Mouse (Mus musculus) heart, adult 2 months (tissue): ENCODE measurements around the gene Paox. TPM values are rescaled to one million over a fixed set of nuclear protein-coding genes. Genes with fewer than 3 reads are reported as not detected.

Source experiments
- DNase-seq, 2 experiments: peaks; one replicate each; pipeline ENCODE4 v3.0.0; 2021
- H3K27ac ChIP-seq: fragments of 200-600 bp; 2 replicates; pipeline ENCODE4 v1.8.1; 2022
- H3K27me3 ChIP-seq: fragments of 200-500 bp; 2 replicates; pipeline ENCODE4 v1.6.1; 2012; ENCODE audit warnings: mild to moderate bottlenecking, low read length, inconsistent platforms, mixed read lengths; ENCODE audit not compliant: control insufficient read depth, insufficient read depth
- H3K36me3 ChIP-seq: fragments of 200-500 bp; 2 replicates; pipeline ENCODE4 v1.6.1; 2012; ENCODE audit warnings: low read length, inconsistent platforms; ENCODE audit not compliant: control insufficient read depth, insufficient read depth
- H3K4me1 ChIP-seq: fragments of 200-500 bp; 2 replicates; pipeline ENCODE4 v1.6.1; 2011; ENCODE audit warnings: low read length; ENCODE audit not compliant: control insufficient read depth, insufficient read depth
- H3K4me3 ChIP-seq: fragments of 200-600 bp; 2 replicates; pipeline ENCODE4 v1.8.1; 2022
- H3K79me2 ChIP-seq: fragments of 200-500 bp; replicated peaks from 2 replicates; pipeline ENCODE4 v1.6.1; 2012; ENCODE audit warnings: mild to moderate bottlenecking, inconsistent platforms, low read length, moderate library complexity, mixed read lengths; ENCODE audit not compliant: control insufficient read depth, insufficient read depth
- H3K9ac ChIP-seq: fragments of 200-500 bp; 2 replicates; pipeline ENCODE4 v1.6.1; 2012; ENCODE audit warnings: low read depth, mild to moderate bottlenecking, control low read depth, inconsistent platforms, low read length, mixed read lengths
- CTCF ChIP-seq: fragments of 200-600 bp; IDR thresholded peaks from 2 replicates; pipeline ENCODE4 v1.8.1; 2022; ENCODE audit warnings: antibody characterized with exemption, mild to moderate bottlenecking, moderate library complexity
- EP300 ChIP-seq: fragments of 200-500 bp; IDR thresholded peaks from 2 replicates; pipeline ENCODE4 v1.6.1; 2011; ENCODE audit warnings: low read depth, low read length, control low read depth; ENCODE audit not compliant: insufficient read depth
- POLR2A ChIP-seq: fragments of 200-500 bp; IDR thresholded peaks from 2 replicates; pipeline ENCODE4 v1.6.1; 2011; ENCODE audit warnings: mild to moderate bottlenecking, low read depth, low read length, control low read depth; ENCODE audit not compliant: insufficient read depth
- WGBS: fragments of 180-500 bp; shearing (Covaris S2); methylation state at CpG from one replicate; pipeline ENCODE4 v1.1.7; 2018; 5-methylcytosine and 5-hydroxymethylcytosine counted together
- intact Hi-C: fragments of 180-260 bp; cut with DNase I; formaldehyde crosslinking; loops from one replicate; pipeline ENCODE4 v1.15.1; 2025
- polyA plus RNA-seq: library from polyadenylated mRNA; depleted of rRNA; stranded (reverse); fragments of >200 nt; gene quantifications from 2 replicates; pipeline ENCODE4 v1.2.3, GENCODE M21; 2012; rRNA removed
- total RNA-seq, 2 experiments: library from RNA; stranded (reverse); gene quantifications; 2 replicates each; pipeline ENCODE4 v1.2.3; 2021

The Paox gene
- total and polyA plus RNA-seq, 3 experiments: 3.0 to 5.2 (median 3.4) TPM

GRCm38 (mm10) chr7:140169386-140169785 lies 53.8 kb downstream of the Paox start:
- no peaks in the 10 kb centered on the region for H3K4me1 ChIP-seq
- no peak overlapping the region for H3K4me3 ChIP-seq
- H3K79me2 ChIP-seq: no peaks in the 10 kb centered on the region
- 85% methylated on average over 4 of the region's 4 CpGs for WGBS
- intact Hi-C loops: no loop called here
- no peak for TF ChIP-seq POLR2A
- TF ChIP-seq CTCF: no peak
- no peak for TF ChIP-seq EP300
- DNase-seq: no peak
- no peak overlapping the region for H3K27ac ChIP-seq
- no peak overlapping the region for H3K9ac ChIP-seq
- no peaks in the 10 kb centered on the region for H3K36me3 ChIP-seq
- no peaks in the 10 kb centered on the region for H3K27me3 ChIP-seq

DNA sequence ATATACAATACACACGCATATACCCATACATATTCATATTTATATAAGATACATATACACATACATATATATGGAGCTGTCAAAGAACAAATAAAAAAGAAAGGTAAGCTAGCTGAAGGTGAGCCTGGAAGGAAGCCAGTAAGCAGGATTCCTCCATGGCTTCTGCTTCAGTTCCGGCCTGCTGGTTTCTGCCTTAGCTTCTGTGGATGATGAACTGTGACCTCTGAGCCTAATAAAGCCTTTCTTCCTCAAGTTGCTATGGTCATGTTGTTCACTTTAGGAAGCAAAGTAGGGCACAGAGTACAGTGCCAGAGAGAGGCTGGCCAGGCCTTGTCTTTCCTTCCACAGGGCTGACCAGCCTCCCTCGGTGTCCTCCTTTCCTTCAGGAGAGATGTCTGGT lies 55.3 kb downstream of the Paox start:
- H3K9ac ChIP-seq: no peak overlapping the region
- no peak for TF ChIP-seq CTCF
- no peak for TF ChIP-seq EP300
- intact Hi-C loops: no loop called here
- H3K4me3 ChIP-seq: no peak overlapping the region
- H3K36me3 ChIP-seq: no peaks in the 10 kb centered on the region
- H3K79me2 ChIP-seq: no peaks in the 10 kb centered on the region
- no peak overlapping the region for H3K27ac ChIP-seq
- 85% methylated on average over 3 of the region's 3 CpGs for WGBS
- no peak for DNase-seq
- no peaks in the 10 kb centered on the region for H3K4me1 ChIP-seq
- no peaks in the 10 kb centered on the region for H3K27me3 ChIP-seq

DNA sequence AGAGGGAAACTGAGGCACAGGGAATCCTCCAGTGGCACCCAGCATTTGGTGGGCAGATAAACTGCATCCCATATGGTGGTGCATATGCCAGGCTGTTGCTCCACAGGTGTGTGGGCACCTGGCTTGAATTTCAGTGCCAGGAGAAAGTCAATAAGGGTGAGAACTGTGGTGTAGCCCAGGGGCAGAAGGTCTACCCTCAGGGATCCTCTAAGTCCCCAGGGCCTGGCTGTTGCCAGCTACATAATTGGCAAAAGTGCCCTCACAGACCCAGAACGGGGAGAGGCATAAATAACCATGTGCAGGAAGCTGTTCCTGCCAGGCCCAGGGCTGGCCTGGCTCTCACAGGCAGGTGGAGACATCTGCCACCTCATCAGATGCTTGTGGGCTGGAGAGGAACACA lies 57.3 kb downstream of the Paox start, which contains the start of gene Olfr523:
TSS of gene Olfr523 (plus strand) at position 282 of the 400 bp plus-strand sequence.
- no peak for DNase-seq
- TF ChIP-seq POLR2A: no peak
- no peak for TF ChIP-seq EP300
- no peak for TF ChIP-seq CTCF
- intact Hi-C loops: no loop called here
- 44% methylated on average over 1 of the region's 1 CpGs for WGBS
- no peak within 1 kb of the TSS for H3K4me3 ChIP-seq
- no peaks in the 10 kb centered on the region for H3K79me2 ChIP-seq
- no peak within 1 kb of the TSS for H3K27ac ChIP-seq
- H3K9ac ChIP-seq: no peak within 1 kb of the TSS
- H3K4me1 ChIP-seq: no peaks in the 10 kb centered on the region
- H3K36me3 ChIP-seq: no peaks in the 10 kb centered on the region
- no peaks in the 10 kb centered on the region for H3K27me3 ChIP-seq

DNA sequence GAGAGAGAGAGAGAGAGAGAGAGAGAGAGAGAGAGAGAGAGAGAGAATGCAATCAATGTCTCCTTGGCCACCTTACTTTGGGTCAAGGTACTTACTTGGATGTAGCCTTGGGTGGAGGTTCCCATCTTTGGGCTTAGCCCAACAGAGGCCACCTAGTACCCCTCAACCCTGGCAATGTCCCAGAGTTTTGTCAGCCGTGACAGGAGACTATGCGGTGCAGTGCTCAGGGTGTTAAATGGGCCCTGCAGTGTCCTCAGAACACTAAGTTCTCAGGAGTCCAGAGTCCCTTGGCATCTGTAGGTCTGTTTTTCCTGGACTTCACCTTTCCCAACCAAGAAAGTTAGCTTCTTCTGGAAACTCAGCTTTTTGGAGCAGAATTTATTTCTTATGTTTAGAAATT lies 63.6 kb downstream of the Paox start:
- no peak for DNase-seq
- 92% methylated on average over 2 of the region's 2 CpGs for WGBS
- no peaks in the 10 kb centered on the region for H3K27me3 ChIP-seq
- no peak overlapping the region for H3K27ac ChIP-seq
- no peaks in the 10 kb centered on the region for H3K79me2 ChIP-seq
- intact Hi-C loops: no loop called here
- H3K36me3 ChIP-seq: no peaks in the 10 kb centered on the region
- no peak overlapping the region for H3K9ac ChIP-seq
- H3K4me1 ChIP-seq: no peaks in the 10 kb centered on the region
- H3K4me3 ChIP-seq: no peak overlapping the region
- TF ChIP-seq EP300: no peak

DNA sequence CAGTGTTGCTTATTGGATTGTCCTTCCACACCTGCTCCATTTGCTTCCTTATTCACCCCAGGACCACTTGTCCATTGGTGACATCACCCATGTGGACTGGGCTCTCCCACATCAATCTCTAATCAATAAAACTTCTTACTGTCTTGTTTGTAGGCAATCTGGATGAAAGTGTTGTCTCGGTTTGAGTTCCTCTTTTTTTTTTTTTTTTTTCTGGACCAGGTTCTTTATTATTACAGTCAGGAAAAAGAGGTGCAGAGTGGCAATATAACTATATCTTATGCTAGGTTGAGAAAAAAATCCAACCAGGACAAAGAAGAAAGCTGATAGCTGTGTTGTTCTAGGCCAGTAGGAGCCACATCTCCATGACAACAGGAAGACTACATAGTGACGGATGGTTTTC lies 65.1 kb downstream of the Paox start:
- Histone ChIP-seq H3K27ac (no peak overlapping the region), H3K4me1 (no peaks in the 10 kb centered on the region), H3K79me2 (no peaks in the 10 kb centered on the region), H3K9ac (no peak overlapping the region), H3K27me3 (no peaks in the 10 kb centered on the region), H3K36me3 (no peaks in the 10 kb centered on the region), H3K4me3 (no peak overlapping the region)
- intact Hi-C loops: no loop called here
- 57% methylated on average over 2 of the region's 2 CpGs for WGBS
- TF ChIP-seq POLR2A: no peak
- no peak for TF ChIP-seq CTCF
- TF ChIP-seq EP300: no peak
- no peak for DNase-seq

- DNase-seq: no peak
- Histone ChIP-seq H3K4me1 (no peaks in the 10 kb centered on the region), H3K9ac (no peak overlapping the region), H3K27me3 (no peaks in the 10 kb centered on the region), H3K79me2 (no peaks in the 10 kb centered on the region), H3K27ac (no peak overlapping the region), H3K36me3 (no peaks in the 10 kb centered on the region), H3K4me3 (no peak overlapping the region)
- intact Hi-C loops: no loop called here
- WGBS: 80% methylated on average over 4 of the region's 4 CpGs
- no peak for TF ChIP-seq CTCF
- TF ChIP-seq EP300: no peak
- no peak for TF ChIP-seq POLR2A
Measured at GRCm38 (mm10) chr7:140184206-140184605, 68.6 kb downstream of the Paox start.

Other genes with a start within 250 kb of the Paox start
- gene Kndc1, start 221.1 kb upstream of the Paox start, total RNA-seq: not detected
- gene Kndc1, start 221.1 kb upstream of the Paox start, polyA plus RNA-seq: 0.47 TPM in 1 of 2 replicates, not detected in the other
- not detected for gene Utf1, start 172.0 kb upstream of the Paox start, total RNA-seq
- not detected in 2 replicates for gene Utf1, start 172.0 kb upstream of the Paox start, polyA plus RNA-seq
- not detected for gene 6430531B16Rik, start 137.0 kb upstream of the Paox start, total RNA-seq
- gene 6430531B16Rik, start 137.0 kb upstream of the Paox start, polyA plus RNA-seq: 0.25 TPM in 1 of 2 replicates, not detected in the other
- gene Adam8, start 123.2 kb upstream of the Paox start, total RNA-seq: under 1 TPM; 0.26 to 0.73 TPM
- 2.3 and 9.1 TPM in 2 replicates for gene Adam8, start 123.2 kb upstream of the Paox start, polyA plus RNA-seq
- gene Zfp511, start 79.4 kb upstream of the Paox start, total RNA-seq: 10 to 100 TPM in 1 of 2 experiments, 1 to 10 TPM in 1; 8.5 to 11.1 TPM
- gene Zfp511, start 79.4 kb upstream of the Paox start, polyA plus RNA-seq: 20.8 and 21.2 TPM in 2 replicates
- 10 to 100 TPM; 28.4 to 33.5 TPM for gene Tubgcp2, start 79.1 kb upstream of the Paox start, total RNA-seq
- gene Tubgcp2, start 79.1 kb upstream of the Paox start, polyA plus RNA-seq: 21.7 and 29.7 TPM in 2 replicates
- not detected for gene Msx3, start 66.7 kb upstream of the Paox start, total RNA-seq
- gene Msx3, start 66.7 kb upstream of the Paox start, polyA plus RNA-seq: not detected in 2 replicates
- gene Caly, start 33.3 kb upstream of the Paox start, total RNA-seq: under 1 TPM in 1 of 2 experiments, not detected in 1; 0.23 TPM
- 0.10 and 0.53 TPM in 2 replicates for gene Caly, start 33.3 kb upstream of the Paox start, polyA plus RNA-seq
- gene Prap1, start 22.4 kb upstream of the Paox start, total RNA-seq: not detected
- gene Prap1, start 22.4 kb upstream of the Paox start, polyA plus RNA-seq: 0.27 TPM in 1 of 2 replicates, not detected in the other
- 10 to 100 TPM; 71.5 to 83.4 TPM for gene Fuom, start 13.4 kb upstream of the Paox start, total RNA-seq
- gene Fuom, start 13.4 kb upstream of the Paox start, polyA plus RNA-seq: 101 and 120 TPM in 2 replicates
- gene Echs1, start 677 bp downstream of the Paox start, total RNA-seq: 100 to 1,000 TPM; 438 to 535 TPM
- gene Echs1, start 677 bp downstream of the Paox start, polyA plus RNA-seq: 473 and 490 TPM in 2 replicates
- 10 to 100 TPM; 25.2 to 27.3 TPM for gene Mtg1, start 21.8 kb downstream of the Paox start, total RNA-seq
- 46.2 and 68.8 TPM in 2 replicates for gene Mtg1, start 21.8 kb downstream of the Paox start, polyA plus RNA-seq
- under 1 TPM; 0.52 TPM for gene Sprn, start 39.1 kb downstream of the Paox start, total RNA-seq
- 0.85 and 1.9 TPM in 2 replicates for gene Sprn, start 39.1 kb downstream of the Paox start, polyA plus RNA-seq
- gene Olfr522, start 49.0 kb downstream of the Paox start, total RNA-seq: not detected
- not detected in 2 replicates for gene Olfr522, start 49.0 kb downstream of the Paox start, polyA plus RNA-seq
- not detected for gene Olfr523, start 57.4 kb downstream of the Paox start, total RNA-seq
- not detected in 2 replicates for gene Olfr523, start 57.4 kb downstream of the Paox start, polyA plus RNA-seq
- gene Olfr524, start 90.2 kb downstream of the Paox start, total RNA-seq: not detected
- not detected in 2 replicates for gene Olfr524, start 90.2 kb downstream of the Paox start, polyA plus RNA-seq
- gene Cd163l1, start 102.5 kb downstream of the Paox start, total RNA-seq: not detected
- gene Cd163l1, start 102.5 kb downstream of the Paox start, polyA plus RNA-seq: 0.27 TPM in 1 of 2 replicates, not detected in the other
- gene 5830411N06Rik, start 131.5 kb downstream of the Paox start, total RNA-seq: not detected
- gene 5830411N06Rik, start 131.5 kb downstream of the Paox start, polyA plus RNA-seq: 0.12 TPM in 1 of 2 replicates, not detected in the other
- gene Olfr525, start 205.1 kb downstream of the Paox start, total RNA-seq: not detected
- gene Olfr525, start 205.1 kb downstream of the Paox start, polyA plus RNA-seq: not detected in 2 replicates
- not detected for gene Olfr527, start 218.2 kb downstream of the Paox start, total RNA-seq
- not detected in 2 replicates for gene Olfr527, start 218.2 kb downstream of the Paox start, polyA plus RNA-seq
- gene Olfr60, start 245.9 kb downstream of the Paox start, total RNA-seq: not detected
- gene Olfr60, start 245.9 kb downstream of the Paox start, polyA plus RNA-seq: not detected in 2 replicates